Mouse (Mus musculus) spleen, adult 2 months (tissue): ENCODE data around the gene AU040320.

Source experiments
- CTCF ChIP-seq: fragments of 200-500 bp; IDR thresholded peaks from 2 replicates; pipeline ENCODE4 v1.5.1; 2011; ENCODE audit warnings: mild to moderate bottlenecking, inconsistent platforms; ENCODE audit not compliant: insufficient read depth, insufficient read length, insufficient replicate concordance; ENCODE audit errors: extremely low read depth
- POLR2A ChIP-seq: fragments of 200-500 bp; IDR thresholded peaks from 2 replicates; pipeline ENCODE4 v1.6.1; 2011; ENCODE audit warnings: low read depth, low read length, inconsistent platforms

DNA sequence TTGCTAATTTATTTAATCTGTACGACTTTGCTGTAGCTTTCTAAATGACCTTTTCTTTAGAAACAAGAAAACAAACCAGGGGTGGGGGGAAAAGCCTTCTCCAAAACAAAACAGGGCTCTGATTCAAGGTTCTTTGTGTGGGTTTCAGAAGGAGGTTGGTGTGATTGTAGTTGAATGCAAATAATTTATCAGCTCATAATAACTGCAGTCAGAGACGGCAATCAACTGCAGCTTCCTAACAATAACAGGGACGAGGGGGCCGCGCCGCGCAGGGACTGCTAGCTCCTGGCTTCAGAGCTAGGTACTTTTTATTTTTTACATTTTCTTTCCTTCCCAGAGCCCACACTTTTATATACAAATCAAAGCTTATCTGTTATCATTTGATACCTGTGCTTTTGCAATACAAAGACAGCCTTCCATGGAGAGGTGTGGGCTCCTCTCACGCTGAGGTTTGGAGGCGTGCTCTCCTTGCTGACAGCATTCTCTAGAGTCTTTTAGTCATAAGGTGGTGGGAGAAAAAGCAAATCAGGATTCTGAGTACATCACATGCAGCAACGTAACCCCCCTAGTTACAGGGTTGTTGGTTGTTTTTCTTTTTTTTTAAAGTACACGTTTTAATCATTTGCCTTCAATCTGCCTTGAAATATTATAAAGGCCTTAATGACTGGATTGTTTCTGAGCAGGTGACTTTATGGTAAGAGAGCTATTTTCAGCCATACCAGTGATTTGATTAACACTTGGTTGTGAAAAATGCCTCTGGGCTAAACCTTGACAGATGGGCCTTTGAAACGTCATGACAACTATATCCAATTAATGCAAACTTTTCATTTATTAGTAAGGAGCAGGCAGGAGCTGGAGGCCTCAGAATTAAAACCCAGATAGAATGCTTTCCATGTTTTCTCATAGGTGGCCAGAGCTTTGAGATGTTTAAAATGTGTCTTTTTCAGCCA, 26.8 kb downstream of the AU040320 start:
- no peak for TF ChIP-seq CTCF
- TF ChIP-seq POLR2A = no peak
